In genomic region chr6:116264018-116264651, GRCm38 (mm10) we compare ENCODE assay signal across 7 mouse cellular contexts. TPM values are rescaled to one million over a fixed set of nuclear protein-coding genes. Genes with fewer than 3 reads are reported as not detected.
A peak's percentile ranks its signal among the peaks of the same experiment; 100 is the strongest.
DNase-seq lines count a peak whose midpoint lies in the region; ATAC-seq lines count a peak whose summit lies in the region.

Zfand4 (plus strand) TSS chr6:116264222.

- peaks cover 33% of the 10 kb centered on the region for H3K36me3 ChIP-seq in limb, embryonic 10.5 days
- peaks cover 27% of the 10 kb centered on the region for H3K36me3 ChIP-seq in midbrain, embryonic 13.5 days

- H3K9me3 ChIP-seq in limb, embryonic 10.5 days (replicated peaks), result no peaks in the 10 kb centered on the region
- no peaks in the 10 kb centered on the region for H3K9me3 ChIP-seq in midbrain, embryonic 13.5 days

- peaks cover 13% of the 10 kb centered on the region for H3K4me1 ChIP-seq in limb, embryonic 10.5 days
- peaks cover 21% of the 10 kb centered on the region for H3K4me1 ChIP-seq in midbrain, embryonic 13.5 days (replicated peaks)

- H3K4me2 ChIP-seq in midbrain, embryonic 13.5 days (replicated peaks), result peak within 1 kb of the TSS; percentile 72

- peak within 1 kb of the TSS; percentile 76 for H3K4me3 ChIP-seq in limb, embryonic 10.5 days
- peak within 1 kb of the TSS; percentile 64 for H3K4me3 ChIP-seq in midbrain, embryonic 13.5 days (replicated peaks)

- WGBS in limb, embryonic 10.5 days, result under 1% methylated on average over 64 of the region's 67 CpGs
- under 1% methylated on average over 65 of the region's 67 CpGs for WGBS in midbrain, embryonic 13.5 days

- H3K9ac ChIP-seq in midbrain, embryonic 13.5 days (replicated peaks), result peak within 1 kb of the TSS; percentile 79

- DNase-seq in adrenal gland, adult 8-10 months, result peak; percentile 85
- peak; percentile 92 for DNase-seq in embryo, embryonic 9.5 days (ENCODE audit: extremely low spot score)
- DNase-seq in kidney, adult 11 months, result peak; percentile 83
- peak; percentile 96 for DNase-seq in limb, embryonic 10.5 days (ENCODE audit: low spot score)
- DNase-seq in spleen, adult 12 weeks (ENCODE audit: low spot score), result peak; percentile 88

- peak; percentile 86 for ATAC-seq in granulocyte monocyte progenitor cell, adult 5-6 weeks (replicated peaks; ENCODE audit: poor library complexity, severe bottlenecking)
- peak; percentile 94 for ATAC-seq in midbrain, embryonic 13.5 days

- no peaks in the 10 kb centered on the region for H3K27me3 ChIP-seq in limb, embryonic 10.5 days (ENCODE audit: low read depth, poor library complexity, severe bottlenecking)
- no peaks in the 10 kb centered on the region for H3K27me3 ChIP-seq in midbrain, embryonic 13.5 days

- peak within 1 kb of the TSS; percentile 94 for H3K27ac ChIP-seq in limb, embryonic 10.5 days
- H3K27ac ChIP-seq in midbrain, embryonic 13.5 days, result peak within 1 kb of the TSS; percentile 72

RNA-seq across cellular contexts. Expression of gene Zfand4, which starts in this region (rescaled TPM):
- 1 to 10 TPM; 1.2 to 3.1 (median 2.4) TPM for total RNA-seq in adrenal gland, adult 8-10 months (2022)
- total RNA-seq in granulocyte monocyte progenitor cell, adult 5-6 weeks (2014; fragmentation: Nextera tagmentation), result 19.9 and 32.7 TPM in 2 replicates
- 15.3 and 16.3 TPM in 2 replicates for total RNA-seq in granulocyte monocyte progenitor cell, adult 5-6 weeks (2017)
- 4.7 and 6.3 TPM in 2 replicates for polyA plus RNA-seq in limb, embryonic 10.5 days (2016; fragmentation: Nextera tagmentation; extraction: Ambion mirVana)
- 11.5 and 11.6 TPM in 2 replicates for polyA plus RNA-seq in midbrain, embryonic 13.5 days (2015; fragmentation: Nextera tagmentation; extraction: Ambion mirVana)

Comparison
In these comparisons a context has a peak if more than half of its experiments do, and no peak if none do; other contexts are left out.
1. Peak in every context shown above with its lines: DNase-seq, ATAC-seq, H3K4me3 ChIP-seq and H3K27ac ChIP-seq.